Mouse (Mus musculus): ENCODE data around the gene Opcml. TPM values are rescaled to one million over a fixed set of nuclear protein-coding genes. Genes with fewer than 3 reads are reported as not detected.

Gene Opcml
- polyA plus RNA-seq, 1 experiment: 0.06 TPM

DNA sequence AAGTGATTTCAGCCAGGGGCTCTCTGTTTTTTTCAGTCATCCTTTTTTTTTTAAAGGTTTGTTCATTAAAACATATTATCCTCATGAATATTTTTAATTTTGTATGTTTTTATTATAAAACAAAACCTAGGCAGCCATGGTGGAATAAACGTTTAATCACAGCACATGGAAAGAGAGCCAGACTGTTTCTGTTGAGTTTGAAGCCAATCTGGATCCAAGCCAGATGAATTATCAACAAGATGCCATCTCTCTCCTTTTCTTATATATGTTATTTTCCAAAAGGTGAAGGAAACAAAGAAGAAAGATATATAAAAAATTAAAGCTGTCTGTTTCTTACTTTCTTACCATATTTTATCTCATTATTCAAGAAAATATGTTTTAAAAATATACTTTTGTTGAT is 815.0 kb downstream of the Opcml start:
- H3K27me3 ChIP-seq (ENCODE audit: control insufficient read depth, insufficient read depth, insufficient read length): no peaks in the 10 kb centered on the region
- no peaks in the 10 kb centered on the region for H3K79me2 ChIP-seq (ENCODE audit: control insufficient read depth, insufficient read depth)
- H3ac ChIP-seq (ENCODE audit: control insufficient read depth, insufficient read length, low read depth): no peak overlapping the region
- no peaks in the 10 kb centered on the region for H3K36me3 ChIP-seq (ENCODE audit: control insufficient read depth, insufficient read depth)
- TF ChIP-seq CTCF (IDR thresholded peaks at IDR 0.05; ENCODE audit: control insufficient read depth, insufficient read depth, insufficient read length) (no peak), MYOD1 (IDR thresholded peaks at IDR 0.05; ENCODE audit: control insufficient read depth, insufficient read length, low read depth) (no peak), FOSL1 (IDR thresholded peaks at IDR 0.05; ENCODE audit: insufficient read depth, low read length, poor library complexity, severe bottlenecking) (no peak), MYOG (IDR thresholded peaks at IDR 0.05; ENCODE audit: control insufficient read depth, extremely low read depth, insufficient read length) (no peak), USF1 (IDR thresholded peaks at IDR 0.05; ENCODE audit: low read depth) (no peak), MAX (IDR thresholded peaks at IDR 0.05) (no peak), CEBPB (IDR thresholded peaks at IDR 0.05; ENCODE audit: low read depth) (no peak)
- H3K79me3 ChIP-seq (ENCODE audit: low read depth): no peaks in the 10 kb centered on the region
- H3K4me3 ChIP-seq (ENCODE audit: insufficient read depth, poor library complexity, severe bottlenecking): no peak overlapping the region

DNA sequence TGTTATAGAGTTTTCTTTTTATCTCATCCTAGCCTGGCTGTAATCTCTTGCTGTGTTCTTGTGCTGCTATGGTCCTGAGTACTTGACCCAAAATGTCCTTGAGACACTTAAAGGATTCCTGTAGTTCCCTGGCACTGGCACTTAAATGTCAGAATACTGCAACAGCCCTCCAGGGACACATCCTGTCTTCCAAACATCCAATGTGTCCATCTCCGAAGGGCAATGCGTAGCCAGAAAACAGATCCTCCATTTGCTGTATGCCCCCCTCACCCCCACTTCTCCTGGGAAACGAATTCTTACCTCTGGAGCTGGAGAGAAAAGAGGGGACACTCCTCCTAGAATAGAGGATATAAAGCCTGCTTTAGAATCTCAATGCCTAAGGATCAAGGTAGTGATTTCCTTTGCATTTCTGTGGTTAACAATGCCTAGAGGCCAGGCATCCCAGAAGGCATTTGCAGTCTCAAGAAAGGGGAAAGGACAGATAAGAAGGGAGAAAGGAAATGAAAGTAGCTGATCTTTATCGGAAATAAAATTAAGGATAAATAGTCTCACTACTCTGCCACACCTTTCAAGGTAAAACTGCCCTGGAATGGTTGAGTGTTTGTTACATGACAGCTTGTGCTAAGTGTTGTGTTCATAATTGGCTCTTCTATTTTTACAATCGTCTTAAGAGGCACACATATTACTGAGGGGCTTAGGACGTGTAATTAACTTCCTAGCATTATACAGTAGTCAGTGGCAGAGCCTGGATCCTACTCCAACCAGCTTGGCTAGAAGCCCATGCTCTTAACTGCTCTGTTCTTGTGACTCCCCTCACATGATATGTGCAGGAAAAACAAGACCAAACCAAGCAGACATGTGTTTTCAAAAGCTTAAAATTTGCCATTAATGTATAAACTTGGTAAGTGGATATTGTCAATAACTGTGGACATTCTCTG is 823.4 kb downstream of the Opcml start:
- TF ChIP-seq MYOG (IDR thresholded peaks at IDR 0.05; ENCODE audit: control insufficient read depth, extremely low read depth, insufficient read length) (no peak), CEBPB (IDR thresholded peaks at IDR 0.05; ENCODE audit: low read depth) (no peak), FOSL1 (IDR thresholded peaks at IDR 0.05; ENCODE audit: insufficient read depth, low read length, poor library complexity, severe bottlenecking) (no peak), MYOD1 (IDR thresholded peaks at IDR 0.05; ENCODE audit: control insufficient read depth, insufficient read length, low read depth) (no peak), USF1 (IDR thresholded peaks at IDR 0.05; ENCODE audit: low read depth) (no peak), CTCF (IDR thresholded peaks at IDR 0.05; ENCODE audit: control insufficient read depth, insufficient read depth, insufficient read length) (no peak), MAX (IDR thresholded peaks at IDR 0.05) (no peak)
- H3K36me3 ChIP-seq (ENCODE audit: control insufficient read depth, insufficient read depth): no peaks in the 10 kb centered on the region
- no peaks in the 10 kb centered on the region for H3K27me3 ChIP-seq (ENCODE audit: control insufficient read depth, insufficient read depth, insufficient read length)
- H3K79me3 ChIP-seq (ENCODE audit: low read depth): no peaks in the 10 kb centered on the region
- H3ac ChIP-seq (ENCODE audit: control insufficient read depth, insufficient read length, low read depth): no peak overlapping the region
- no peak overlapping the region for H3K4me3 ChIP-seq (ENCODE audit: insufficient read depth, poor library complexity, severe bottlenecking)
- H3K79me2 ChIP-seq (ENCODE audit: control insufficient read depth, insufficient read depth): no peaks in the 10 kb centered on the region

DNA sequence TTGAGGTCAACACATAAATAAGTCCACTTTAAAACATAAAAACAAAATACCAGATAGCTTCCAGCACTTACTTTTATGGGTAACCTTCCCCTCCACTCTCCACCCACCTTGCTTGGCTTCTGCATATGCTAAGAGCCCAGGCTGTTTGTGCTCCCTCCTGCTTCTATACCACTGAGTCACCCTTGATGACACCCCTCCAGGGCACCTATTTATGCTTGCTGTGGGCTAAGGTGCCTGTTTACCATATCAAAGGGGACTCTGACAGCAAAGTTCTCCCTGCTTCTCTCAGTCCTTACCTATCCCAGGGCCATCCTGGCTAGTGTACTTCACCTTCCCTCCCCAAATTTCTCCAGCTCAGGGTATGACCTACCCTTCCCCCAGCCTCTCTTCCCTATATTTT is 824.9 kb downstream of the Opcml start:
- H3K79me2 ChIP-seq (ENCODE audit: control insufficient read depth, insufficient read depth): no peaks in the 10 kb centered on the region
- no peaks in the 10 kb centered on the region for H3K36me3 ChIP-seq (ENCODE audit: control insufficient read depth, insufficient read depth)
- TF ChIP-seq MYOD1 (IDR thresholded peaks at IDR 0.05; ENCODE audit: control insufficient read depth, insufficient read length, low read depth) (no peak), MAX (IDR thresholded peaks at IDR 0.05) (no peak), CTCF (IDR thresholded peaks at IDR 0.05; ENCODE audit: control insufficient read depth, insufficient read depth, insufficient read length) (no peak), CEBPB (IDR thresholded peaks at IDR 0.05; ENCODE audit: low read depth) (no peak), FOSL1 (IDR thresholded peaks at IDR 0.05; ENCODE audit: insufficient read depth, low read length, poor library complexity, severe bottlenecking) (no peak)
- no peaks in the 10 kb centered on the region for H3K27me3 ChIP-seq (ENCODE audit: control insufficient read depth, insufficient read depth, insufficient read length)
- no peak overlapping the region for H3ac ChIP-seq (ENCODE audit: control insufficient read depth, insufficient read length, low read depth)
- H3K4me3 ChIP-seq (ENCODE audit: insufficient read depth, poor library complexity, severe bottlenecking): no peak overlapping the region
- H3K79me3 ChIP-seq (ENCODE audit: low read depth): no peaks in the 10 kb centered on the region

GRCm38 (mm10) chr9:28617666-28618065 is 827.1 kb downstream of the Opcml start:
- no peak overlapping the region for H3ac ChIP-seq (ENCODE audit: control insufficient read depth, insufficient read length, low read depth)
- no peak overlapping the region for H3K4me3 ChIP-seq (ENCODE audit: insufficient read depth, poor library complexity, severe bottlenecking)
- no peaks in the 10 kb centered on the region for H3K79me3 ChIP-seq (ENCODE audit: low read depth)
- no peaks in the 10 kb centered on the region for H3K36me3 ChIP-seq (ENCODE audit: control insufficient read depth, insufficient read depth)
- no peaks in the 10 kb centered on the region for H3K79me2 ChIP-seq (ENCODE audit: control insufficient read depth, insufficient read depth)
- H3K27me3 ChIP-seq (ENCODE audit: control insufficient read depth, insufficient read depth, insufficient read length): no peaks in the 10 kb centered on the region
- TF ChIP-seq MYOG (IDR thresholded peaks at IDR 0.05; ENCODE audit: control insufficient read depth, extremely low read depth, insufficient read length) (no peak), MYOD1 (IDR thresholded peaks at IDR 0.05; ENCODE audit: control insufficient read depth, insufficient read length, low read depth) (no peak), CTCF (IDR thresholded peaks at IDR 0.05; ENCODE audit: control insufficient read depth, insufficient read depth, insufficient read length) (no peak), FOSL1 (IDR thresholded peaks at IDR 0.05; ENCODE audit: insufficient read depth, low read length, poor library complexity, severe bottlenecking) (no peak), MAX (IDR thresholded peaks at IDR 0.05) (no peak), CEBPB (IDR thresholded peaks at IDR 0.05; ENCODE audit: low read depth) (no peak), USF1 (IDR thresholded peaks at IDR 0.05; ENCODE audit: low read depth) (no peak)

GRCm38 (mm10) chr9:28618186-28618892 is 827.8 kb downstream of the Opcml start:
- H3K4me3 ChIP-seq (ENCODE audit: insufficient read depth, poor library complexity, severe bottlenecking): no peak overlapping the region
- no peak overlapping the region for H3ac ChIP-seq (ENCODE audit: control insufficient read depth, insufficient read length, low read depth)
- H3K27me3 ChIP-seq (ENCODE audit: control insufficient read depth, insufficient read depth, insufficient read length): no peaks in the 10 kb centered on the region
- TF ChIP-seq CTCF (IDR thresholded peaks at IDR 0.05; ENCODE audit: control insufficient read depth, insufficient read depth, insufficient read length) (no peak), FOSL1 (IDR thresholded peaks at IDR 0.05; ENCODE audit: insufficient read depth, low read length, poor library complexity, severe bottlenecking) (no peak), MYOD1 (IDR thresholded peaks at IDR 0.05; ENCODE audit: control insufficient read depth, insufficient read length, low read depth) (no peak), MAX (IDR thresholded peaks at IDR 0.05) (no peak), MYOG (IDR thresholded peaks at IDR 0.05; ENCODE audit: control insufficient read depth, extremely low read depth, insufficient read length) (no peak), CEBPB (IDR thresholded peaks at IDR 0.05; ENCODE audit: low read depth) (no peak), USF1 (IDR thresholded peaks at IDR 0.05; ENCODE audit: low read depth) (no peak)
- no peaks in the 10 kb centered on the region for H3K79me3 ChIP-seq (ENCODE audit: low read depth)
- no peaks in the 10 kb centered on the region for H3K36me3 ChIP-seq (ENCODE audit: control insufficient read depth, insufficient read depth)
- no peaks in the 10 kb centered on the region for H3K79me2 ChIP-seq (ENCODE audit: control insufficient read depth, insufficient read depth)
